Mouse (Mus musculus): ENCODE data around the gene Triobp.

Triobp gene

GRCm38 (mm10) chr15:78962885-78963284 lies 15.4 kb downstream of the Triobp start:
- peak; percentile 70 for DNase-seq (ENCODE audit: low spot score)

GRCm38 (mm10) chr15:78971626-78972025 lies 24.1 kb downstream of the Triobp start:
- DNase-seq (ENCODE audit: low spot score) = no peak

GRCm38 (mm10) chr15:78973950-78974349 lies 26.4 kb downstream of the Triobp start:
- DNase-seq (ENCODE audit: low spot score) = no peak

- peak; percentile 43 for DNase-seq (ENCODE audit: low spot score)
Measured at GRCm38 (mm10) chr15:78977676-78978159, 30.2 kb downstream of the Triobp start.

- DNase-seq (ENCODE audit: low spot score) = peak; percentile 85
Measured at GRCm38 (mm10) chr15:78978875-78979274, 31.4 kb downstream of the Triobp start.

- DNase-seq (ENCODE audit: low spot score) = no peak
Measured at GRCm38 (mm10) chr15:78980084-78980483, 32.6 kb downstream of the Triobp start.

- peak; percentile 94 for DNase-seq (ENCODE audit: low spot score)
Measured at GRCm38 (mm10) chr15:78982658-78983435, 35.3 kb downstream of the Triobp start.

- DNase-seq (ENCODE audit: low spot score) = peak; percentile 60
Measured at GRCm38 (mm10) chr15:78983436-78984285, 36.1 kb downstream of the Triobp start.

- no peak for DNase-seq (ENCODE audit: low spot score)
Measured at GRCm38 (mm10) chr15:78984286-78984778, 36.8 kb downstream of the Triobp start.

GRCm38 (mm10) chr15:78986536-78987220 lies 39.2 kb downstream of the Triobp start:
- no peak for DNase-seq (ENCODE audit: low spot score)

GRCm38 (mm10) chr15:78988499-78988971 lies 41.0 kb downstream of the Triobp start:
- no peak for DNase-seq (ENCODE audit: low spot score)

- DNase-seq (ENCODE audit: low spot score) = no peak
Measured at GRCm38 (mm10) chr15:78989152-78990092, 41.9 kb downstream of the Triobp start.

GRCm38 (mm10) chr15:78990093-78990463 lies 42.6 kb downstream of the Triobp start:
- DNase-seq (ENCODE audit: low spot score) = no peak

- no peak for DNase-seq (ENCODE audit: low spot score)
Measured at GRCm38 (mm10) chr15:78990970-78991525, 43.5 kb downstream of the Triobp start.

- DNase-seq (ENCODE audit: low spot score) = no peak
Measured at GRCm38 (mm10) chr15:78992235-78992634, 44.7 kb downstream of the Triobp start.

- DNase-seq (ENCODE audit: low spot score) = no peak
Measured at GRCm38 (mm10) chr15:78992925-78993324, 45.4 kb downstream of the Triobp start.

- no peak for DNase-seq (ENCODE audit: low spot score)
Measured at GRCm38 (mm10) chr15:78995916-78996315, 48.4 kb downstream of the Triobp start.

GRCm38 (mm10) chr15:78996663-78997062 lies 49.1 kb downstream of the Triobp start:
- DNase-seq (ENCODE audit: low spot score) = no peak

GRCm38 (mm10) chr15:78998348-78998747 lies 50.8 kb downstream of the Triobp start:
- no peak for DNase-seq (ENCODE audit: low spot score)

- DNase-seq (ENCODE audit: low spot score) = no peak
Measured at GRCm38 (mm10) chr15:78999586-78999985, 52.1 kb downstream of the Triobp start.
